ENCODE assay signal across 9 mouse cellular contexts in the genomic region with DNA sequence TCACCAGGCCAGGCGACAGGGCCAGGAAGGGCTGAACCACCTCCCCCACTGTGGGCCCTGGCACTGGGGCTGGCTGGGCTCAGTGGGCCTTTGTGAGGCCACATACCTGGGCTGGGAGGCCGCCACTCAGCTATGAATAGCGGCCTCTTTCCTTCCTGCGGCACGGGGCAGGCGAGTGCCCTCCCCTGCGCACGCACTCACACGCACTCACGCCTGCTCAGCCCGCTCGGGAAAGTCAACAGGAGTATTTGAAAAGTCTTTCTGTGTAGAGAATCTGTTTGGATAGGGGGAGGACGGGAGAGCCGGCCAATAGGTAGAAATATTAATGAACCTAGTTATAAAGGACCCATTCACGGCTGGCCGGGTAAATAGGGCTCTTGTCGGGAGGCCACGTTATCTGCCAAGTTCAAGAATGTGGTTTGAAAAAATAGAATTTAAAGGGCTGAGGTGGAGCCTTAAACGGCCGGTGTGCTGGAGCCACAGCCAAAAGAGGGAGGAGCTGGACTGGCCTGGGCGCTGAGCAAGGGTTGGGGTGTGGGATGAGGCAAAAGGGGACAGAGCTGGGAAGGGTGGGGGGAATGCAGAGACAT. TPM values are rescaled to one million over a fixed set of nuclear protein-coding genes. Genes with fewer than 3 reads are reported as not detected.
DNase-seq lines count a peak whose midpoint lies in the region; ATAC-seq and TF ChIP-seq lines count a peak whose summit lies in the region.
"Had no signal": no experiment of that assay in that cellular context is flagged by ENCODE, and none has a peak within 500 bp of the region (broad histone marks: within the 10 kb centered on the region; RNA-seq: fewer than 3 reads in every experiment).

No protein-coding gene starts in this region.

- H3K36me3 ChIP-seq in embryonic facial prominence, embryonic 15.5 days, result no peaks in the 10 kb centered on the region
- H3K36me3 ChIP-seq in kidney, embryonic 14.5 days (ENCODE audit: control insufficient read depth, insufficient read depth, low read length), result no peaks in the 10 kb centered on the region
- no peaks in the 10 kb centered on the region for H3K36me3 ChIP-seq in lung, postnatal 0 days (ENCODE audit: insufficient read depth, low read length)

- peak; percentile 31; the same call in 1 of the 2 replicates for TF ChIP-seq EP300 in lung, postnatal 0 days (IDR thresholded peaks at IDR 0.05)

- no peak; the same call in 1 of the 2 replicates for TF ChIP-seq CTCF in lung, postnatal 0 days (IDR thresholded peaks at IDR 0.05)

- H3K4me1 ChIP-seq in embryonic facial prominence, embryonic 15.5 days, result peaks cover 14% of the 10 kb centered on the region
- H3K4me1 ChIP-seq in kidney, embryonic 14.5 days (ENCODE audit: control insufficient read depth, insufficient read depth, low read length), result peaks cover 11% of the 10 kb centered on the region; the same call in 1 of the 2 replicates
- no peaks in the 10 kb centered on the region for H3K4me1 ChIP-seq in lung, postnatal 0 days (ENCODE audit: insufficient read depth, low read depth, low read length)

- no peak overlapping the region for H3K9ac ChIP-seq in embryonic facial prominence, embryonic 15.5 days
- H3K9ac ChIP-seq in kidney, embryonic 14.5 days (ENCODE audit: low read depth, low read length), result no peak overlapping the region
- no peak overlapping the region for H3K9ac ChIP-seq in lung, postnatal 0 days (replicated peaks; ENCODE audit: low read depth)

- no peaks in the 10 kb centered on the region for H3K27me3 ChIP-seq in embryonic facial prominence, embryonic 15.5 days
- no peaks in the 10 kb centered on the region for H3K27me3 ChIP-seq in kidney, embryonic 14.5 days (ENCODE audit: control insufficient read depth, insufficient read depth, low read length)
- H3K27me3 ChIP-seq in lung, postnatal 0 days (replicated peaks; ENCODE audit: insufficient read depth, low read length), result no peaks in the 10 kb centered on the region

- H3K4me3 ChIP-seq in embryonic facial prominence, embryonic 15.5 days (replicated peaks), result no peak overlapping the region
- no peak overlapping the region for H3K4me3 ChIP-seq in kidney, embryonic 14.5 days (ENCODE audit: low read length)
- no peak overlapping the region for H3K4me3 ChIP-seq in lung, postnatal 0 days (ENCODE audit: low read depth, low read length)
- H3K4me3 ChIP-seq: heart, adult 2 months had no signal

- peak overlapping the region; percentile 4; the same call in 1 of the 2 replicates for H3K27ac ChIP-seq in embryonic facial prominence, embryonic 15.5 days (replicated peaks)
- peak overlapping the region; percentile 7; the same call in 1 of the 2 replicates for H3K27ac ChIP-seq in kidney, embryonic 14.5 days (ENCODE audit: low read depth, low read length)
- peak overlapping the region; percentile 57; the same call in 1 of the 2 replicates for H3K27ac ChIP-seq in lung, postnatal 0 days (ENCODE audit: low read length)
- H3K27ac ChIP-seq: heart, adult 2 months had no signal

- 59% methylated on average over 21 of the region's 21 CpGs for WGBS in embryonic facial prominence, embryonic 15.5 days
- 41% methylated on average over 21 of the region's 21 CpGs for WGBS in kidney, embryonic 14.5 days
- 35% methylated on average over 21 of the region's 21 CpGs for WGBS in lung, postnatal 0 days

- no peak overlapping the region for H3K4me2 ChIP-seq in embryonic facial prominence, embryonic 15.5 days (replicated peaks)
- H3K4me2 ChIP-seq in kidney, embryonic 14.5 days (replicated peaks; ENCODE audit: low read depth, low read length), result no peak overlapping the region
- H3K4me2 ChIP-seq in lung, postnatal 0 days (replicated peaks; ENCODE audit: low read depth, low read length), result peak overlapping the region; percentile 25; the same call in 1 of the 2 replicates

- H3K9me3 ChIP-seq in embryonic facial prominence, embryonic 15.5 days (replicated peaks), result no peaks in the 10 kb centered on the region
- no peaks in the 10 kb centered on the region for H3K9me3 ChIP-seq in kidney, embryonic 14.5 days (ENCODE audit: control insufficient read depth, low read length)
- no peaks in the 10 kb centered on the region for H3K9me3 ChIP-seq in lung, postnatal 0 days (ENCODE audit: low read length)

- DNase-seq in Muller cell, postnatal 12 days (ENCODE audit: inconsistent ontology term), result peak; percentile 64
- peak; percentile 90 for DNase-seq in lung, postnatal 0 days (ENCODE audit: low spot score)
- DNase-seq in testis, postnatal 14 days (ENCODE audit: low spot score), result peak; percentile 14
- DNase-seq in c-Kit-positive CD71-positive TER-119-positive erythroid progenitor cells, embryonic 14.5 days (ENCODE audit: low spot score), result no peak
- DNase-seq in B cell, adult 2 months, result no peak

- ATAC-seq in embryonic facial prominence, embryonic 15.5 days (ENCODE audit: insufficient number of reproducible peaks, low FRiP score, low TSS enrichment, low read depth), result peak; percentile 76
- peak; percentile 58; the same call in 1 of the 2 replicates for ATAC-seq in kidney, embryonic 14.5 days (ENCODE audit: low FRiP score, low TSS enrichment)
- peak; percentile 93 for ATAC-seq in lung, postnatal 0 days
- no peak for ATAC-seq in cerebellum, adult (ENCODE audit: insufficient number of reproducible peaks, low FRiP score, low TSS enrichment)

RNA-seq across cellular contexts. Expression of a gene that starts 14.4 kb away (rescaled TPM):
- polyA plus RNA-seq in embryonic facial prominence, embryonic 15.5 days (2015; fragmentation: Nextera tagmentation; extraction: Ambion mirVana), result not detected in 2 replicates
- polyA plus RNA-seq in kidney, embryonic 14.5 days (2014; fragmentation: Nextera tagmentation; extraction: Ambion mirVana), result 60.0 and 70.3 TPM in 2 replicates
- polyA plus RNA-seq in lung, postnatal 0 days (2015; fragmentation: Nextera tagmentation; extraction: Ambion mirVana), result not detected in 2 replicates
- polyA plus RNA-seq: heart, adult 2 months had no signal

RNA-seq across cellular contexts. Expression of a gene that starts 27.4 kb away (rescaled TPM):
- polyA plus RNA-seq in embryonic facial prominence, embryonic 15.5 days (2015; fragmentation: Nextera tagmentation; extraction: Ambion mirVana), result 19.1 and 22.3 TPM in 2 replicates
- 8.8 and 10.6 TPM in 2 replicates for polyA plus RNA-seq in kidney, embryonic 14.5 days (2014; fragmentation: Nextera tagmentation; extraction: Ambion mirVana)
- 7.2 and 9.1 TPM in 2 replicates for polyA plus RNA-seq in lung, postnatal 0 days (2015; fragmentation: Nextera tagmentation; extraction: Ambion mirVana)

RNA-seq across cellular contexts. Expression of a gene that starts 31.8 kb away (rescaled TPM):
- polyA plus RNA-seq in embryonic facial prominence, embryonic 15.5 days (2015; fragmentation: Nextera tagmentation; extraction: Ambion mirVana), result 0.16 TPM in 1 of 2 replicates, not detected in the other
- 1.2 and 1.6 TPM in 2 replicates for polyA plus RNA-seq in kidney, embryonic 14.5 days (2014; fragmentation: Nextera tagmentation; extraction: Ambion mirVana)
- 0.11 and 0.33 TPM in 2 replicates for polyA plus RNA-seq in lung, postnatal 0 days (2015; fragmentation: Nextera tagmentation; extraction: Ambion mirVana)
- polyA plus RNA-seq: heart, adult 2 months had no signal

Comparison
In these comparisons a context has a peak if more than half of its experiments do, and no peak if none do; other contexts are left out.
1. DNase-seq: peak in Muller cell, postnatal 12 days (single experiment), lung, postnatal 0 days (single experiment) and testis, postnatal 14 days (single experiment); none in c-Kit-positive CD71-positive TER-119-positive erythroid progenitor cells, embryonic 14.5 days (single experiment) and B cell, adult 2 months (0 of 2).
2. H3K27ac ChIP-seq: peak in every context shown above with its lines; median percentile 57 in lung, postnatal 0 days; 7 in kidney, embryonic 14.5 days; 4 in embryonic facial prominence, embryonic 15.5 days.
3. RNA of a gene that starts 14.4 kb away (polyA plus RNA-seq): 60.0 to 70.3 TPM in kidney, embryonic 14.5 days; not detected in embryonic facial prominence, embryonic 15.5 days and not detected in lung, postnatal 0 days; every median in the first group is over 10 times any median in the second.